Mouse (Mus musculus): ENCODE measurements around the gene Slc15a3.

DNA sequence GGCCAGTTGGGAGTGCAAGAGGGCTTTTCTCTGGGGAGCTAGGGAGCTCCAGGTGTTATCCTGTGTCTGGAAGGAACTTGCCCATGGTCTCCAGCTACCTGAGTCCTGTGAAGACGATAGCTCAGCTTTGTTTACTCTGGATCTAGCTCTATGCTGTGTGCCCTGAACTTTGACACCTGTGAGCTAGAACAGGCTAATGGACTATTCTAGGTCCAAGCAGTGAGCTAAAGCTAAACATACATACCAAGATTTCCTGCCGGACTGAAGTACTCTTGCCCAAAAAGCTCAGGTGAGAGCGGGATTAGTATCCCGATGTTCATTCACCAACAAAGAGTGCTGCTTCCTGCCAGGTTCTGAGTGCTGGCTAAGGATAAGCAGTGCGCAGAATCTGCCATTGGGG, 65.0 kb downstream of the Slc15a3 start:
- TF ChIP-seq CTCF (conservative IDR thresholded peaks at IDR 0.05; ENCODE audit: low read length), result no peak
- no peak for TF ChIP-seq POU5F1 (IDR thresholded peaks at IDR 0.05; ENCODE audit: borderline replicate concordance, low read length)
- no peak for TF ChIP-seq NANOG (IDR thresholded peaks at IDR 0.05; ENCODE audit: borderline replicate concordance, low read length)
